Mouse (Mus musculus) spleen, adult 2 months (tissue): Measurements from ENCODE around the gene C3ar1. TPM values are rescaled to one million over a fixed set of nuclear protein-coding genes. Genes with fewer than 3 reads are reported as not detected.
A peak's percentile ranks its signal among the peaks of the same experiment; 100 is the strongest.

Experiments
- DNase-seq, 2 experiments: peaks; one replicate each; pipeline versions ENCODE4 v3.0.0 to v3.0.0-alpha.2; 2012 to 2021; ENCODE audit warnings: low spot score in 2 of 2, low read depth in 1 of 2
- H3K27ac ChIP-seq: fragments of 200-500 bp; 2 replicates; pipeline ENCODE4 v1.5.1; 2012; ENCODE audit warnings: low read length, inconsistent platforms; ENCODE audit not compliant: insufficient read depth
- H3K27me3 ChIP-seq: fragments of 200-500 bp; 2 replicates; pipeline ENCODE4 v1.6.1; 2012; ENCODE audit warnings: mild to moderate bottlenecking, moderate library complexity, low read length, inconsistent platforms; ENCODE audit not compliant: control insufficient read depth, insufficient read depth
- H3K36me3 ChIP-seq: fragments of 200-500 bp; 2 replicates; pipeline ENCODE4 v1.6.1; 2012; ENCODE audit warnings: mild to moderate bottlenecking, low read length, inconsistent platforms; ENCODE audit not compliant: control insufficient read depth, insufficient read depth
- H3K4me1 ChIP-seq: fragments of 200-500 bp; 2 replicates; pipeline ENCODE4 v1.6.1; 2011; ENCODE audit warnings: inconsistent platforms; ENCODE audit not compliant: control insufficient read depth, insufficient read depth, insufficient read length
- H3K4me3 ChIP-seq: fragments of 200-500 bp; 2 replicates; pipeline ENCODE4 v1.5.1; 2011; ENCODE audit warnings: mild to moderate bottlenecking, inconsistent platforms; ENCODE audit not compliant: insufficient read depth, insufficient read length; ENCODE audit errors: extremely low read depth
- CTCF ChIP-seq: fragments of 200-500 bp; IDR thresholded peaks from 2 replicates; pipeline ENCODE4 v1.5.1; 2011; ENCODE audit warnings: mild to moderate bottlenecking, inconsistent platforms; ENCODE audit not compliant: insufficient read depth, insufficient read length, insufficient replicate concordance; ENCODE audit errors: extremely low read depth
- POLR2A ChIP-seq: fragments of 200-500 bp; IDR thresholded peaks from 2 replicates; pipeline ENCODE4 v1.6.1; 2011; ENCODE audit warnings: low read depth, low read length, inconsistent platforms
- WGBS: fragments of 180-500 bp; shearing (Covaris S2); methylation state at CpG from one replicate; pipeline ENCODE4 v1.1.7; 2018; 5-methylcytosine and 5-hydroxymethylcytosine counted together
- polyA plus RNA-seq: library from polyadenylated mRNA; depleted of rRNA; stranded (reverse); fragments of >200 nt; gene quantifications from 2 replicates; pipeline ENCODE4 v1.2.3, GENCODE M21; 2012; rRNA removed

C3ar1 gene
- polyA plus RNA-seq, 1 experiment: 0.33 TPM

DNA sequence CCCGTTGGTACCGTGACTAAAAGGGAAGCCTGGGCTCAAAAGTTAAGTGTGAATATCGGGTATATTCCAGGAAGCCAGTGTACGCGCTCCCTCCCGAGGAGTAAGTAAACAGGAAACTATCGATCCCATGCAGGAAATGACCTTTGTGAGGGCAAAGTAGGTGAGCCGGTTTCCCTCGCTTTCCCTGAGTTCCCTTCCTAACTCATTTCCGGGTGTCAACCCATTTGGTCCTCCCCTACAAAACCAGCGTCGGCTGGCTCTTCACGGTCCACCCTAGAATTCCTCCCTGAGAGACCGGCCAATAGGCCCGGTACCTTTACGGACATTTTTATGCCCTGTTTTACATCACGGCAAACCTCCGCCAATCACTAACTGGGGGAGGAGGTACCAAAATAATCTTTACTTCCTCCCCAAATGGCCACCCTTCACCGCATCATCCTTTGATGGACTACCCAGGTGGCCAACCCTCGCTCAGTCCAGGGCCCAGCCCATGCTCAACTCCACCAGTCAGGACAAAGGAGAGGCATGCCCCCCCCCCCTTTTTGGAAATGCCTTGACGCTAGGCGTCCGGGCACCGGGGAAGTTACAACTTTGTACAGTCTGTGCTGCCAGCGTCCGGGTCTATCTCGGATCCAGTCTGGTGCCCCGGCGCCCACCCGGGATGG, 45.2 kb downstream of the C3ar1 start:
- WGBS: under 1% methylated on average over 30 of the region's 30 CpGs
- TF ChIP-seq CTCF: no peak
- peak; percentile 64 for TF ChIP-seq POLR2A
- Histone ChIP-seq H3K27me3 (no peaks in the 10 kb centered on the region), H3K4me3 (peak overlapping the region; percentile 77), H3K36me3 (no peaks in the 10 kb centered on the region), H3K4me1 (peaks cover 7% of the 10 kb centered on the region; the same call in 1 of the 2 replicates), H3K27ac (peak overlapping the region; percentile 100)
- peak; percentile 97 to 99 for DNase-seq

- DNase-seq: peak in 1 of 2 experiments; percentile 70
- no peaks in the 10 kb centered on the region for H3K36me3 ChIP-seq
- peak overlapping the region; percentile 100 for H3K27ac ChIP-seq
- whole genome bisulfite sequencing: under 1% methylated on average over 11 of the region's 11 CpGs
- H3K27me3 ChIP-seq: no peaks in the 10 kb centered on the region
- H3K4me1 ChIP-seq: peaks cover 7% of the 10 kb centered on the region; the same call in 1 of the 2 replicates
- TF ChIP-seq POLR2A (no peak), CTCF (no peak)
- peak overlapping the region; percentile 61 for H3K4me3 ChIP-seq
These were observed 45.8 kb downstream of the C3ar1 start for GRCm38 (mm10) chr6:122810022-122810614.

- TF ChIP-seq CTCF (peak; percentile 60; the same call in 1 of the 2 replicates), POLR2A (no peak)
- 13% methylated on average over 5 of the region's 5 CpGs for WGBS
- H3K4me1 ChIP-seq: no peaks in the 10 kb centered on the region
- no peak overlapping the region for H3K27ac ChIP-seq
- H3K4me3 ChIP-seq: no peak overlapping the region
- DNase-seq: peak in 1 of 2 experiments; percentile 82
- no peaks in the 10 kb centered on the region for H3K36me3 ChIP-seq
- H3K27me3 ChIP-seq: no peaks in the 10 kb centered on the region
These were observed 51.5 kb downstream of the C3ar1 start for GRCm38 (mm10) chr6:122804418-122804817.

DNA sequence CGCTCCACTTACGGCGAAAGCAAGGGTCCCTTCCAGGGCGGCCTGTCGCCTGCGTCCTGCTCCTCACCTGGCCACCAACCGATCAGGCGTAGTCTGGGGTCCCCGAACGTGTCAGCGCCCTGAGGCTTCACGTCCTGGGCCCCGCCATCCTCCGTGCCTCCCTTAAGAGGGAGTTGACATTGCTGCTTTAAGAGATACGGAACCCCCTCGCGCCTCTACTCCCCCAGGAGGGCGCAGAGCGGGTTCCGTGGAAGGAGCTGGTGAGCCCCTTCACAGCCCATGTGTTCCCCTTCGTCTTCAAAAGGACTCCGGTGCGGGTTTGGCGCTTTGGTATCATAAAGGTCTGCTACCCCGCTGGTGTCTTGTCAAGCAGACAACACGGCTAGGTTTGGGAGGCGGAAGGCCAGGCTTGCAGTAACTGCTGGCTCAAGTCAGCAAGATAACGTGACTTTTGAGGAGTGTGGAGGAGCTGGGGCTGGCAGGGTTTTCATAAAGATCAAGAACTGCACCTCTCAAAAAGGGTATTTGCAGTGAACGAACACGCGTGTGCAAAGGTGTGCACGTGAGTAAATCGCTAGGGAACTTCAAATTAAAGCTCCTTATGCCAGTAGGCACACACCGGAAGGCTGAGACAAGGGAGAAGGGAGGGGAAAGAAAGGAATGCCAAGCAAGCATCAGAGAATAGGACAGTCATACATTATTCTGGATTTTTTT, 54.0 kb downstream of the C3ar1 start:
- H3K4me1 ChIP-seq: no peaks in the 10 kb centered on the region
- DNase-seq: peak in 1 of 2 experiments; percentile 39
- no peaks in the 10 kb centered on the region for H3K27me3 ChIP-seq
- H3K4me3 ChIP-seq: peak overlapping the region; percentile 64
- H3K36me3 ChIP-seq: no peaks in the 10 kb centered on the region
- WGBS: 3% methylated on average over 34 of the region's 34 CpGs
- H3K27ac ChIP-seq: peak overlapping the region; percentile 61
- TF ChIP-seq POLR2A (no peak), CTCF (no peak)

GRCm38 (mm10) chr6:122801301-122801800, 54.6 kb downstream of the C3ar1 start, which contains the start of gene Slc2a3:
Slc2a3 (minus strand) TSS chr6:122801640.
- TF ChIP-seq CTCF (no peak), POLR2A (no peak)
- DNase-seq: no peak
- H3K27me3 ChIP-seq: no peaks in the 10 kb centered on the region
- H3K36me3 ChIP-seq: no peaks in the 10 kb centered on the region
- peak within 1 kb of the TSS; percentile 61 for H3K27ac ChIP-seq
- 2% methylated on average over 45 of the region's 46 CpGs for WGBS
- no peaks in the 10 kb centered on the region for H3K4me1 ChIP-seq
- H3K4me3 ChIP-seq: peak within 1 kb of the TSS; percentile 64

DNA sequence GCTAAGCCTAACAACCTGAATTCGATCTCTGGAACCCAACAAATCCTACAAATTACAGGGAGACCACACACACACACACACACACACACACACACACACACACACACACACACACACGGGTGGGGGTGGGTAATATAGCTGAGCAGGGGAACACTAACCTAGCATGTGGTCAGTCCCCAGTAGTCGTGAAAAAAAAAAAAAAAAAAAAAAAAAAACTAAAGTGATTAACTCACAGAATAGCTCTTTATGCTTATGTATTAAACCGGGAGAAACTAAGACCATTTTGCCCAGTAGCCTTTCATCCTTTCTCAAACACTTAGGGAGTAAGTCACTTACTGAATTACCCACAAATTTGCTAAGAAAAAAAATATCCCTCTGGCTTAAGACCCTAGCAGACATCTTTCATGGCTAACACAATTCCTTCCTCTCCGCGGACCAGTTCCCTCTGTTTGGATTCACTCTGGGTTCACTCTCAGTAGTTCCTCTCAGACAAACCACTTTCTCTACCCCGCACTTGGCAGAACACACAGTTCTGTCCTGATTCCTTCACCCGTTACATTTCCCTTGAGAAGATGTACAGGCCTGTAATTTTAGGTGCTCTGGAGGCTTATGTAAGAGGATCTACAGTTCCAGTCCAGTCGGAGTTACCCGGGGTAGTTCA, 55.2 kb downstream of the C3ar1 start:
- H3K4me1 ChIP-seq: no peaks in the 10 kb centered on the region
- peak overlapping the region; percentile 61 for H3K27ac ChIP-seq
- DNase-seq: no peak
- WGBS: 15% methylated on average over 10 of the region's 10 CpGs
- no peak for TF ChIP-seq CTCF
- no peak for TF ChIP-seq POLR2A
- no peaks in the 10 kb centered on the region for H3K27me3 ChIP-seq
- H3K4me3 ChIP-seq: peak overlapping the region; percentile 64
- H3K36me3 ChIP-seq: no peaks in the 10 kb centered on the region

Other genes with a start within 250 kb of the C3ar1 start
- gene Gdf3, start 246.1 kb downstream of the C3ar1 start, polyA plus RNA-seq: 0.49 and 0.60 TPM in 2 replicates
- gene Dppa3, start 229.8 kb downstream of the C3ar1 start, polyA plus RNA-seq: not detected in 2 replicates
- gene Nanog, start 148.7 kb downstream of the C3ar1 start, polyA plus RNA-seq: not detected in 2 replicates
- gene Slc2a3, start 54.5 kb downstream of the C3ar1 start, polyA plus RNA-seq: 17.8 and 18.5 TPM in 2 replicates
- 14.8 and 16.7 TPM in 2 replicates for gene Foxj2, start 36.2 kb downstream of the C3ar1 start, polyA plus RNA-seq
- gene Necap1, start 18.3 kb upstream of the C3ar1 start, polyA plus RNA-seq: 7.1 and 7.4 TPM in 2 replicates
- gene Clec4a1, start 65.7 kb upstream of the C3ar1 start, polyA plus RNA-seq: 6.8 and 9.3 TPM in 2 replicates
- 2.7 and 3.5 TPM in 2 replicates for gene Clec4a3, start 96.4 kb upstream of the C3ar1 start, polyA plus RNA-seq
- gene Clec4a4, start 134.2 kb upstream of the C3ar1 start, polyA plus RNA-seq: 0.66 and 0.81 TPM in 2 replicates
- 1.3 and 2.2 TPM in 2 replicates for gene Clec4b1, start 193.8 kb upstream of the C3ar1 start, polyA plus RNA-seq